Mouse (Mus musculus): ENCODE measurements around the gene Dclk1. TPM values are rescaled to one million over a fixed set of nuclear protein-coding genes. Genes with fewer than 3 reads are reported as not detected.

The Dclk1 gene
- total RNA-seq, 2 experiments from 2014 or later: 569 to 585 TPM

GRCm38 (mm10) chr3:55539400-55539799, 297.2 kb downstream of the Dclk1 start:
- DNase-seq (ENCODE audit: low spot score in 2 of 2): no peak
- Histone ChIP-seq H3K27ac (peak overlapping the region; percentile 57; the same call in 1 of the 2 replicates), H3K4me3 (no peak overlapping the region)
- TF ChIP-seq CTCF (conservative IDR thresholded peaks at IDR 0.05): no peak

GRCm38 (mm10) chr3:55539811-55540293, 297.7 kb downstream of the Dclk1 start:
- peak overlapping the region; percentile 57; the same call in 1 of the 2 replicates for H3K27ac ChIP-seq
- TF ChIP-seq CTCF (conservative IDR thresholded peaks at IDR 0.05): no peak
- no peak for DNase-seq (ENCODE audit: low spot score in 2 of 2)
- H3K4me3 ChIP-seq: no peak overlapping the region

- no peak for DNase-seq (ENCODE audit: low spot score in 2 of 2)
- TF ChIP-seq CTCF (conservative IDR thresholded peaks at IDR 0.05): no peak
These were observed 298.4 kb downstream of the Dclk1 start for GRCm38 (mm10) chr3:55540406-55541140.

GRCm38 (mm10) chr3:55541799-55542198, 299.6 kb downstream of the Dclk1 start:
- Histone ChIP-seq H3K27ac (peak overlapping the region; percentile 87), H3K4me3 (no peak overlapping the region)
- TF ChIP-seq CTCF (conservative IDR thresholded peaks at IDR 0.05): no peak
- no peak for DNase-seq (ENCODE audit: low spot score in 2 of 2)

More at GRCm38 (mm10) chr3:55540406-55541140, 298.4 kb downstream of the Dclk1 start:
- peak overlapping the region; percentile 87; the same call in 1 of the 2 replicates for H3K27ac ChIP-seq
- no peak overlapping the region for H3K4me3 ChIP-seq

GRCm38 (mm10) chr3:55542310-55542709, 300.1 kb downstream of the Dclk1 start:
- TF ChIP-seq CTCF (conservative IDR thresholded peaks at IDR 0.05): peak; percentile 67
- H3K4me3 ChIP-seq: peak overlapping the region; percentile 49
- DNase-seq (ENCODE audit: low spot score in 2 of 2): peak; percentile 62 to 78
- peak overlapping the region; percentile 87 for H3K27ac ChIP-seq

GRCm38 (mm10) chr3:55542947-55543346, 300.8 kb downstream of the Dclk1 start:
- H3K27ac ChIP-seq: peak overlapping the region; percentile 87
- TF ChIP-seq CTCF (conservative IDR thresholded peaks at IDR 0.05): no peak
- peak overlapping the region; percentile 49 for H3K4me3 ChIP-seq
- DNase-seq (ENCODE audit: low spot score in 2 of 2): peak in 1 of 2 experiments; percentile 73

- H3K4me3 ChIP-seq: no peak overlapping the region
- DNase-seq (ENCODE audit: low spot score in 2 of 2): no peak
- no peak for TF ChIP-seq CTCF (conservative IDR thresholded peaks at IDR 0.05)
- H3K27ac ChIP-seq: peak overlapping the region; percentile 87
These were observed 301.9 kb downstream of the Dclk1 start for GRCm38 (mm10) chr3:55543929-55544684.

GRCm38 (mm10) chr3:55545296-55545695, 303.1 kb downstream of the Dclk1 start:
- Histone ChIP-seq H3K4me3 (no peak overlapping the region), H3K27ac (no peak overlapping the region)
- TF ChIP-seq CTCF (conservative IDR thresholded peaks at IDR 0.05): no peak
- no peak for DNase-seq (ENCODE audit: low spot score in 2 of 2)

GRCm38 (mm10) chr3:55545916-55546315, 303.8 kb downstream of the Dclk1 start:
- no peak overlapping the region for H3K4me3 ChIP-seq

GRCm38 (mm10) chr3:55547106-55547505, 304.9 kb downstream of the Dclk1 start:
- no peak for DNase-seq (ENCODE audit: low spot score in 2 of 2)
- TF ChIP-seq CTCF (conservative IDR thresholded peaks at IDR 0.05): no peak
- H3K4me3 ChIP-seq: no peak overlapping the region
- H3K27ac ChIP-seq: no peak overlapping the region

More at GRCm38 (mm10) chr3:55545916-55546315, 303.8 kb downstream of the Dclk1 start:
- no peak for DNase-seq (ENCODE audit: low spot score in 2 of 2)
- H3K27ac ChIP-seq: no peak overlapping the region
- no peak for TF ChIP-seq CTCF (conservative IDR thresholded peaks at IDR 0.05)

- DNase-seq (ENCODE audit: low spot score in 2 of 2): no peak
- H3K27ac ChIP-seq: no peak overlapping the region
- H3K4me3 ChIP-seq: no peak overlapping the region
- TF ChIP-seq CTCF (conservative IDR thresholded peaks at IDR 0.05): no peak
These were observed 307.2 kb downstream of the Dclk1 start for GRCm38 (mm10) chr3:55549376-55549775.

GRCm38 (mm10) chr3:55550962-55551361, 308.8 kb downstream of the Dclk1 start:
- Histone ChIP-seq H3K4me3 (no peak overlapping the region), H3K27ac (no peak overlapping the region)
- no peak for TF ChIP-seq CTCF (conservative IDR thresholded peaks at IDR 0.05)
- DNase-seq (ENCODE audit: low spot score in 2 of 2): no peak

- no peak overlapping the region for H3K27ac ChIP-seq
- DNase-seq (ENCODE audit: low spot score in 2 of 2): no peak
- H3K4me3 ChIP-seq: no peak overlapping the region
- TF ChIP-seq CTCF (conservative IDR thresholded peaks at IDR 0.05): no peak
These were observed 309.7 kb downstream of the Dclk1 start for GRCm38 (mm10) chr3:55551912-55552311.
